ENCODE assay signal across 9 mouse cellular contexts in the genomic region with DNA sequence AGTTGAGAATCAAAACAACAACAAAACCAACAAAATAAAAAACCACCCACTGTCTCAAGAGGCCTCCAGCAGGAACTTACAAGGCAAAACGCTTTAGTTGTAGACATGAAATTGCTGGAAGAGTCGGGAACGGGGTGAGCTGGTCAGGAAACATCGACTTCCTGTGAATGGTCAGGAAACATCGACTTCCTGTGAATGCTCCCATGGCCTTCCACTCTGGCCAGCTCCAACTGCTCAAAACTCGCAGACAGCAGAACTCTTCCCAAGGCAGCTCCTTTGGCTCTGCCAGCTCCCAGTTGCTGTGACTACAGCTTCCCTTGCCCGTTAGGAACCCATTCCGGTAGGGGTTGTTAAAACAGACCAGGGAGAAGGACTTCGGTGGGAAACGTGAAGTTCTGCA.
DNase-seq lines count a peak whose midpoint lies in the region; ATAC-seq and TF ChIP-seq lines count a peak whose summit lies in the region.
"Had no signal": no experiment of that assay in that cellular context is flagged by ENCODE, and none has a peak within 500 bp of the region (broad histone marks: within the 10 kb centered on the region; RNA-seq: fewer than 3 reads in every experiment).

No protein-coding gene starts in this region.

- no peak overlapping the region for H3K9ac ChIP-seq in embryonic facial prominence, embryonic 14.5 days (ENCODE audit: low read depth, low read length)
- no peak overlapping the region for H3K9ac ChIP-seq in stomach, embryonic 14.5 days (replicated peaks; ENCODE audit: low read depth, low read length)
- H3K9ac ChIP-seq in stomach, postnatal 0 days (ENCODE audit: low read length), result no peak overlapping the region
- no peak overlapping the region for H3K9ac ChIP-seq in kidney, embryonic 15.5 days
- H3K9ac ChIP-seq: midbrain, embryonic 13.5 days had no signal

- no peak overlapping the region for H3K4me3 ChIP-seq in embryonic facial prominence, embryonic 14.5 days (ENCODE audit: low read depth, low read length)
- H3K4me3 ChIP-seq in embryonic facial prominence, embryonic 10.5 days, result no peak overlapping the region
- no peak overlapping the region for H3K4me3 ChIP-seq in stomach, embryonic 14.5 days (ENCODE audit: low read depth, low read length)
- H3K4me3 ChIP-seq in stomach, postnatal 0 days (ENCODE audit: low read depth, low read length), result no peak overlapping the region
- H3K4me3 ChIP-seq in kidney, embryonic 15.5 days (replicated peaks), result no peak overlapping the region
- H3K4me3 ChIP-seq: midbrain, embryonic 13.5 days had no signal

- no peaks in the 10 kb centered on the region for H3K4me1 ChIP-seq in embryonic facial prominence, embryonic 14.5 days (ENCODE audit: control insufficient read depth, insufficient read depth, low read length)
- peaks cover 19% of the 10 kb centered on the region for H3K4me1 ChIP-seq in embryonic facial prominence, embryonic 10.5 days
- H3K4me1 ChIP-seq in stomach, embryonic 14.5 days (ENCODE audit: control insufficient read depth, insufficient read depth, low read length), result no peaks in the 10 kb centered on the region
- H3K4me1 ChIP-seq in stomach, postnatal 0 days (replicated peaks; ENCODE audit: control insufficient read depth, insufficient read depth), result no peaks in the 10 kb centered on the region
- H3K4me1 ChIP-seq in kidney, embryonic 15.5 days, result peaks cover 19% of the 10 kb centered on the region
- H3K4me1 ChIP-seq: midbrain, embryonic 13.5 days had no signal

- no peaks in the 10 kb centered on the region for H3K36me3 ChIP-seq in embryonic facial prominence, embryonic 14.5 days (ENCODE audit: control insufficient read depth, insufficient read depth, low read length)
- H3K36me3 ChIP-seq in embryonic facial prominence, embryonic 10.5 days (replicated peaks), result no peaks in the 10 kb centered on the region
- no peaks in the 10 kb centered on the region for H3K36me3 ChIP-seq in stomach, embryonic 14.5 days (ENCODE audit: control insufficient read depth, insufficient read depth, low read length)
- H3K36me3 ChIP-seq in stomach, postnatal 0 days (ENCODE audit: control insufficient read depth, insufficient read depth, low read length), result no peaks in the 10 kb centered on the region
- H3K36me3 ChIP-seq in kidney, embryonic 15.5 days, result no peaks in the 10 kb centered on the region
- H3K36me3 ChIP-seq: midbrain, embryonic 13.5 days had no signal

- ATAC-seq in embryonic facial prominence, embryonic 14.5 days (ENCODE audit: low read depth), result no peak
- no peak for ATAC-seq in stomach, embryonic 14.5 days (ENCODE audit: insufficient number of reproducible peaks, insufficient read depth, low FRiP score, low read depth)
- no peak for ATAC-seq in stomach, postnatal 0 days (ENCODE audit: low FRiP score, low TSS enrichment)
- 0 out of 2 replicates have a peak, but pooled peaks have one; percentile 33 for ATAC-seq in kidney, embryonic 15.5 days (replicated peaks; ENCODE audit: low FRiP score)
- ATAC-seq: midbrain, embryonic 13.5 days had no signal

- WGBS in embryonic facial prominence, embryonic 14.5 days, result 73% methylated on average over 10 of the region's 10 CpGs
- 73% methylated on average over 10 of the region's 10 CpGs for WGBS in embryonic facial prominence, embryonic 10.5 days
- 68% methylated on average over 10 of the region's 10 CpGs for WGBS in stomach, embryonic 14.5 days
- WGBS in stomach, postnatal 0 days, result 69% methylated on average over 10 of the region's 10 CpGs
- 54% methylated on average over 10 of the region's 10 CpGs for WGBS in kidney, embryonic 15.5 days

- H3K27ac ChIP-seq in embryonic facial prominence, embryonic 14.5 days (replicated peaks; ENCODE audit: low read depth, low read length), result no peak overlapping the region
- H3K27ac ChIP-seq in embryonic facial prominence, embryonic 10.5 days (replicated peaks), result no peak overlapping the region
- H3K27ac ChIP-seq in stomach, embryonic 14.5 days (ENCODE audit: low read length), result peak overlapping the region; percentile 15; the same call in 1 of the 2 replicates
- no peak overlapping the region for H3K27ac ChIP-seq in stomach, postnatal 0 days (replicated peaks)
- H3K27ac ChIP-seq in kidney, embryonic 15.5 days, result peak overlapping the region; percentile 76
- H3K27ac ChIP-seq: midbrain, embryonic 13.5 days had no signal

- no peaks in the 10 kb centered on the region for H3K9me3 ChIP-seq in embryonic facial prominence, embryonic 14.5 days (ENCODE audit: control insufficient read depth, low read length)
- no peaks in the 10 kb centered on the region for H3K9me3 ChIP-seq in embryonic facial prominence, embryonic 10.5 days
- H3K9me3 ChIP-seq in stomach, embryonic 14.5 days (ENCODE audit: control insufficient read depth, low read depth, low read length), result no peaks in the 10 kb centered on the region
- no peaks in the 10 kb centered on the region for H3K9me3 ChIP-seq in stomach, postnatal 0 days (ENCODE audit: control insufficient read depth, low read length)
- no peaks in the 10 kb centered on the region for H3K9me3 ChIP-seq in kidney, embryonic 15.5 days (replicated peaks)
- H3K9me3 ChIP-seq: midbrain, embryonic 13.5 days had no signal

- peak; percentile 32 for DNase-seq in embryonic facial prominence, embryonic 14.5 days (ENCODE audit: low spot score)
- no peak for DNase-seq in embryonic facial prominence, embryonic 10.5 days (ENCODE audit: low spot score)
- no peak for DNase-seq in stomach, postnatal 0 days (ENCODE audit: low spot score)
- no peak for DNase-seq in right cerebral cortex, postnatal 4 days
- DNase-seq in urinary bladder, adult 2 months (ENCODE audit: low spot score), result no peak
- no peak for DNase-seq in right cerebral cortex, postnatal 25 days

- no peak overlapping the region for H3K4me2 ChIP-seq in embryonic facial prominence, embryonic 14.5 days (ENCODE audit: low read depth, low read length)
- no peak overlapping the region for H3K4me2 ChIP-seq in stomach, embryonic 14.5 days (replicated peaks; ENCODE audit: low read depth, low read length)
- H3K4me2 ChIP-seq in stomach, postnatal 0 days (replicated peaks; ENCODE audit: low read depth), result no peak overlapping the region
- H3K4me2 ChIP-seq in kidney, embryonic 15.5 days, result no peak overlapping the region
- H3K4me2 ChIP-seq: midbrain, embryonic 13.5 days had no signal

- no peak for TF ChIP-seq CTCF in stomach, postnatal 0 days (IDR thresholded peaks at IDR 0.05; ENCODE audit: low read depth)

- TF ChIP-seq EP300 in stomach, postnatal 0 days (optimal IDR thresholded peaks at IDR 0.05), result no peak

- H3K27me3 ChIP-seq in embryonic facial prominence, embryonic 14.5 days (replicated peaks; ENCODE audit: control insufficient read depth, insufficient read depth, low read length), result no peaks in the 10 kb centered on the region
- H3K27me3 ChIP-seq in embryonic facial prominence, embryonic 10.5 days (replicated peaks; ENCODE audit: low read depth, poor library complexity, severe bottlenecking), result no peaks in the 10 kb centered on the region
- no peaks in the 10 kb centered on the region for H3K27me3 ChIP-seq in stomach, embryonic 14.5 days (ENCODE audit: control insufficient read depth, insufficient read depth, low read length)
- H3K27me3 ChIP-seq in stomach, postnatal 0 days (ENCODE audit: control insufficient read depth, insufficient read depth, low read length), result no peaks in the 10 kb centered on the region
- H3K27me3 ChIP-seq in kidney, embryonic 15.5 days, result no peaks in the 10 kb centered on the region
- H3K27me3 ChIP-seq: midbrain, embryonic 13.5 days had no signal

Comparison
In these comparisons a context has a peak if more than half of its experiments do, and no peak if none do; other contexts are left out.
1. H3K27ac ChIP-seq: peak in stomach, embryonic 14.5 days (single experiment) and kidney, embryonic 15.5 days (single experiment); none in embryonic facial prominence, embryonic 14.5 days (single experiment), embryonic facial prominence, embryonic 10.5 days (single experiment) and stomach, postnatal 0 days (single experiment).